Comparison of ENCODE assay signal across 17 mouse cellular contexts in the genomic region with DNA sequence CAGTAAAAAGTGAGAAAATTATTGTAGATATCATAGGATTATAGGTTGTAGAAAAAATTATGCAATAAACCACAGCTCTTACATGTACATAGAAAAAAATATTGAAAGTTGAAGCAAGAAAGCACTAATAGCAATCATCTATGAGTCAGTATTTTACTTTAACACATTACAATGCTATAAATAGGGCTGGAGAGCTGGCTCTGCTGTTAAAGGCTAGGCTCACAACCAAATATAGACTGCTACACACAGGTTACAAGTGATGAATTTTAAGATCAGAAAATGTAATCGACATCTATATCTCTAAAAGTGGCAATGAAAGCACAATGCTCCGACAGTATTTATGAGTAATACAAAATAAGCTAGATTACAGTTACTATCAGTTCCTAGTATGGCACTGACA.
"Had no signal": no experiment of that assay in that cellular context is flagged by ENCODE, and none has a peak within 500 bp of the region (broad histone marks: within the 10 kb centered on the region; RNA-seq: fewer than 3 reads in every experiment).

No protein-coding gene starts in this region.

- H3K9ac ChIP-seq: limb, embryonic 12.5 days; liver, embryonic 13.5 days; liver, postnatal 0 days; lung, embryonic 15.5 days; midbrain, embryonic 15.5 days; neural tube, embryonic 13.5 days had no signal

- H3K36me3 ChIP-seq: limb, embryonic 12.5 days; liver, embryonic 13.5 days; lung, embryonic 15.5 days; midbrain, embryonic 15.5 days; neural tube, embryonic 13.5 days had no signal

- ATAC-seq: liver, postnatal 0 days; midbrain, embryonic 15.5 days had no signal

- DNase-seq: kidney, postnatal 25 days; liver; liver, embryonic 13.5 days; liver, postnatal 0 days; lung, postnatal 14 days; retina, postnatal 1 day; right cerebral cortex, postnatal 4 days; spleen, adult 18-20 months; thymus, adult 18-20 months; thymus, postnatal 14 days had no signal

- H3K4me2 ChIP-seq: limb, embryonic 12.5 days; liver, embryonic 13.5 days; lung, embryonic 15.5 days; midbrain, embryonic 11.5 days; midbrain, embryonic 15.5 days; neural tube, embryonic 13.5 days had no signal

- H3K4me1 ChIP-seq: megakaryocyte, embryonic 14.5 days had no signal

- H3K4me3 ChIP-seq: limb, embryonic 12.5 days; liver, embryonic 13.5 days; lung, embryonic 15.5 days; megakaryocyte, embryonic 14.5 days; midbrain, embryonic 15.5 days; neural tube, embryonic 13.5 days had no signal

- H3K27me3 ChIP-seq: limb, embryonic 12.5 days; liver, embryonic 13.5 days; lung, embryonic 15.5 days; megakaryocyte, embryonic 14.5 days; midbrain, embryonic 15.5 days; neural tube, embryonic 13.5 days had no signal

- H3K27ac ChIP-seq: limb, embryonic 12.5 days; liver, embryonic 13.5 days; lung, embryonic 15.5 days; macrophage; midbrain, embryonic 15.5 days; neural tube, embryonic 13.5 days had no signal

- H3K9me3 ChIP-seq: limb, embryonic 12.5 days; liver, embryonic 13.5 days; lung, embryonic 15.5 days; midbrain, embryonic 15.5 days; neural tube, embryonic 13.5 days had no signal
